Mouse (Mus musculus): ENCODE measurements around the gene Gm10392.

DNA sequence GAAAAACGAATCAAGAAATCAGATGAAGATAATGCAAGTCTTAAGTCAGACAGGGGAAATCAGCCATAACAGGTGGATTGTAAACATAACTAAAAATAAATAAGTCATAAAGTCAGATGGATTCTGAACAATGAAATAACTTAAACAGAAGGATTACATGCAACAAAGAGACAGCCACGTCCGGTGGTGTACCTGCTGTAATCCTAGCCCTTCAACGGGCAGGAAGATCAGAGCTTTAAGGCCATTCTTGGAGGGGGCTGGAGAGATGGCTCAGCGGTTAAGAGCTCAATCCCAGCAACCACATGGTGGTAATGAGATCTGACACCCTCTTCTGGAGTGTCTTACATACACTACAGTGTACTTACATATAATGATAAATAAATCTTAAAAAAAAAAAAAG, 7.7 kb downstream of the Gm10392 start:
- TF ChIP-seq CTCF (IDR thresholded peaks at IDR 0.05; ENCODE audit: low read depth) (no peak), EP300 (IDR thresholded peaks at IDR 0.05; ENCODE audit: low read depth) (no peak)
